27 mouse cellular contexts compared by ENCODE assay signal in genomic region chr1:72822893-72823292, GRCm38 (mm10). TPM values are rescaled to one million over a fixed set of nuclear protein-coding genes. Genes with fewer than 3 reads are reported as not detected.
DNase-seq lines count a peak whose midpoint lies in the region; ATAC-seq lines count a peak whose summit lies in the region.
"Had no signal": no experiment of that assay in that cellular context is flagged by ENCODE, and none has a peak within 500 bp of the region (broad histone marks: within the 10 kb centered on the region; RNA-seq: fewer than 3 reads in every experiment).

No protein-coding gene starts in this region.

- no peak for DNase-seq in forebrain, embryonic 11.5 days (ENCODE audit: low spot score)
- no peak for DNase-seq in forebrain, embryonic 14.5 days (ENCODE audit: low spot score)
- DNase-seq in R1 (ENCODE audit: low read depth, low spot score), result peak; percentile 41
- no peak for DNase-seq in right cerebral cortex, postnatal 14 days
- DNase-seq in ovary, adult 18-20 months (ENCODE audit: low spot score), result no peak
- DNase-seq: adrenal gland, postnatal 14 days; cerebellum, adult 11 months; cerebellum, adult 9-10 months; cerebellum, postnatal 36 days; gastrocnemius, postnatal 14 days; kidney, adult 8-10 months; kidney, postnatal 10 days; layer of hippocampus, adult 9-11 months; liver; lung, adult 2 months; lung, postnatal 10 days; spleen, adult 18-20 months; thymus, postnatal 4 days had no signal

- 47% methylated on average over 10 of the region's 10 CpGs for WGBS in forebrain, embryonic 11.5 days
- 38% methylated on average over 10 of the region's 10 CpGs for WGBS in forebrain, embryonic 14.5 days
- 52% methylated on average over 10 of the region's 10 CpGs for WGBS in midbrain, embryonic 13.5 days
- 57% methylated on average over 10 of the region's 10 CpGs for WGBS in midbrain, embryonic 16.5 days

- no peak overlapping the region for H3K4me2 ChIP-seq in forebrain, embryonic 11.5 days (ENCODE audit: low read depth, low read length, severe bottlenecking)
- no peak overlapping the region for H3K4me2 ChIP-seq in forebrain, embryonic 14.5 days (ENCODE audit: low read length)
- H3K4me2 ChIP-seq in midbrain, embryonic 13.5 days (replicated peaks), result 0 out of 2 replicates have a peak overlapping the region, but pooled peaks have one; percentile 92
- H3K4me2 ChIP-seq in midbrain, embryonic 16.5 days (ENCODE audit: low read length), result no peak overlapping the region

- no peak for ATAC-seq in forebrain, embryonic 11.5 days (replicated peaks; ENCODE audit: low FRiP score)
- no peak for ATAC-seq in forebrain, embryonic 14.5 days
- no peak for ATAC-seq in midbrain, embryonic 13.5 days
- no peak for ATAC-seq in midbrain, embryonic 16.5 days
- ATAC-seq: forebrain, embryonic 13.5 days; intestine, embryonic 16.5 days had no signal

- H3K27ac ChIP-seq in forebrain, embryonic 11.5 days (ENCODE audit: low read depth, low read length), result peak overlapping the region; percentile 95
- no peak overlapping the region for H3K27ac ChIP-seq in forebrain, embryonic 14.5 days (ENCODE audit: low read depth, low read length)
- no peak overlapping the region for H3K27ac ChIP-seq in midbrain, embryonic 13.5 days
- no peak overlapping the region for H3K27ac ChIP-seq in midbrain, embryonic 16.5 days (ENCODE audit: low read length)
- H3K27ac ChIP-seq: liver, embryonic 14.5 days; macrophage had no signal

- no peaks in the 10 kb centered on the region for H3K27me3 ChIP-seq in forebrain, embryonic 11.5 days (ENCODE audit: control insufficient read depth, insufficient read depth, low read length)
- no peaks in the 10 kb centered on the region for H3K27me3 ChIP-seq in forebrain, embryonic 14.5 days (replicated peaks; ENCODE audit: control insufficient read depth, insufficient read depth, low read length)
- no peaks in the 10 kb centered on the region; the same call in 1 of the 2 replicates for H3K27me3 ChIP-seq in midbrain, embryonic 13.5 days
- H3K27me3 ChIP-seq in midbrain, embryonic 16.5 days (ENCODE audit: control insufficient read depth, insufficient read depth, low read depth, low read length), result no peaks in the 10 kb centered on the region
- H3K27me3 ChIP-seq: forebrain, embryonic 13.5 days; hindbrain, embryonic 13.5 days had no signal

- H3K4me3 ChIP-seq in forebrain, embryonic 11.5 days (ENCODE audit: low read depth, low read length), result no peak overlapping the region
- H3K4me3 ChIP-seq in forebrain, embryonic 14.5 days (ENCODE audit: low read depth, low read length), result no peak overlapping the region
- H3K4me3 ChIP-seq in midbrain, embryonic 13.5 days (replicated peaks), result no peak overlapping the region
- H3K4me3 ChIP-seq in midbrain, embryonic 16.5 days (ENCODE audit: low read depth, low read length), result no peak overlapping the region

- H3K4me1 ChIP-seq in forebrain, embryonic 11.5 days (replicated peaks; ENCODE audit: control insufficient read depth, insufficient read depth, low read length), result peaks cover 8% of the 10 kb centered on the region; the same call in 1 of the 2 replicates
- H3K4me1 ChIP-seq in forebrain, embryonic 14.5 days (ENCODE audit: control insufficient read depth, insufficient read depth, low read length), result peaks cover 14% of the 10 kb centered on the region
- H3K4me1 ChIP-seq in midbrain, embryonic 13.5 days (replicated peaks), result peaks cover 40% of the 10 kb centered on the region
- H3K4me1 ChIP-seq in midbrain, embryonic 16.5 days (ENCODE audit: control insufficient read depth, insufficient read depth, low read length), result peaks cover 20% of the 10 kb centered on the region

- H3K36me3 ChIP-seq in forebrain, embryonic 11.5 days (ENCODE audit: control insufficient read depth, insufficient read depth, low read length), result no peaks in the 10 kb centered on the region
- H3K36me3 ChIP-seq in forebrain, embryonic 14.5 days (ENCODE audit: control insufficient read depth, insufficient read depth, low read length), result no peaks in the 10 kb centered on the region
- no peaks in the 10 kb centered on the region for H3K36me3 ChIP-seq in midbrain, embryonic 13.5 days
- no peaks in the 10 kb centered on the region for H3K36me3 ChIP-seq in midbrain, embryonic 16.5 days (ENCODE audit: control insufficient read depth, insufficient read depth, low read length)
- H3K36me3 ChIP-seq: embryonic facial prominence, embryonic 13.5 days; G1E; hindbrain, embryonic 13.5 days had no signal

- no peaks in the 10 kb centered on the region for H3K9me3 ChIP-seq in forebrain, embryonic 11.5 days (ENCODE audit: control insufficient read depth, low read length)
- no peaks in the 10 kb centered on the region for H3K9me3 ChIP-seq in forebrain, embryonic 14.5 days (replicated peaks; ENCODE audit: control insufficient read depth, low read length)
- no peaks in the 10 kb centered on the region for H3K9me3 ChIP-seq in midbrain, embryonic 13.5 days
- no peaks in the 10 kb centered on the region for H3K9me3 ChIP-seq in midbrain, embryonic 16.5 days (replicated peaks; ENCODE audit: control insufficient read depth, low read length, poor library complexity, severe bottlenecking)
- H3K9me3 ChIP-seq: embryonic facial prominence, embryonic 13.5 days; forebrain, embryonic 13.5 days; G1E; hindbrain, embryonic 13.5 days had no signal

- no peak overlapping the region; the same call in 1 of the 2 replicates for H3K9ac ChIP-seq in forebrain, embryonic 11.5 days (ENCODE audit: low read length)
- no peak overlapping the region for H3K9ac ChIP-seq in forebrain, embryonic 14.5 days (ENCODE audit: low read length)
- H3K9ac ChIP-seq in midbrain, embryonic 13.5 days (replicated peaks), result no peak overlapping the region
- H3K9ac ChIP-seq in midbrain, embryonic 16.5 days (ENCODE audit: low read depth, low read length), result no peak overlapping the region
- H3K9ac ChIP-seq: hindbrain, embryonic 13.5 days; liver, embryonic 14.5 days had no signal

RNA-seq across cellular contexts. Expression of gene Igfbp2, which starts 1.4 kb away (rescaled TPM):
- 708 and 809 TPM in 2 replicates for polyA plus RNA-seq in forebrain, embryonic 11.5 days (2014; fragmentation: Nextera tagmentation; extraction: Ambion mirVana)
- polyA plus RNA-seq in forebrain, embryonic 14.5 days (2014; fragmentation: Nextera tagmentation; extraction: Ambion mirVana), result 384 and 410 TPM in 2 replicates
- 294 and 385 TPM in 2 replicates for polyA plus RNA-seq in midbrain, embryonic 13.5 days (2015; fragmentation: Nextera tagmentation; extraction: Ambion mirVana)
- polyA plus RNA-seq in midbrain, embryonic 16.5 days (2015; fragmentation: Nextera tagmentation; extraction: Ambion mirVana), result 244 and 262 TPM in 2 replicates
- polyA plus RNA-seq: G1E, macrophage had no signal

RNA-seq across cellular contexts. Expression of gene Igfbp5, which starts 51.8 kb away (rescaled TPM):
- 35.7 and 37.4 TPM in 2 replicates for polyA plus RNA-seq in forebrain, embryonic 11.5 days (2014; fragmentation: Nextera tagmentation; extraction: Ambion mirVana)
- polyA plus RNA-seq in forebrain, embryonic 14.5 days (2014; fragmentation: Nextera tagmentation; extraction: Ambion mirVana), result 17.9 and 19.7 TPM in 2 replicates
- polyA plus RNA-seq in midbrain, embryonic 13.5 days (2015; fragmentation: Nextera tagmentation; extraction: Ambion mirVana), result 28.7 and 31.8 TPM in 2 replicates
- polyA plus RNA-seq in midbrain, embryonic 16.5 days (2015; fragmentation: Nextera tagmentation; extraction: Ambion mirVana), result 42.6 and 42.8 TPM in 2 replicates
